In genomic region chr1:37717415-37718195, GRCm38 (mm10) we compare ENCODE assay signal across 20 mouse cellular contexts.
"Had no signal": no experiment of that assay in that cellular context is flagged by ENCODE, and none has a peak within 500 bp of the region (broad histone marks: within the 10 kb centered on the region; RNA-seq: fewer than 3 reads in every experiment).

No protein-coding gene starts in this region.

- H3K9ac ChIP-seq: intestine, embryonic 15.5 days; kidney, embryonic 15.5 days; limb, embryonic 12.5 days; liver, embryonic 12.5 days; liver, embryonic 15.5 days; lung, embryonic 15.5 days; midbrain, embryonic 12.5 days; midbrain, embryonic 15.5 days; neural tube, embryonic 12.5 days; neural tube, embryonic 15.5 days had no signal

- H3K4me2 ChIP-seq: intestine, embryonic 15.5 days; kidney, embryonic 15.5 days; limb, embryonic 12.5 days; liver, embryonic 12.5 days; liver, embryonic 15.5 days; midbrain, embryonic 12.5 days; midbrain, embryonic 15.5 days; neural tube, embryonic 12.5 days; neural tube, embryonic 15.5 days had no signal

- H3K36me3 ChIP-seq: intestine, embryonic 15.5 days; kidney, embryonic 15.5 days; limb, embryonic 12.5 days; liver, embryonic 12.5 days; liver, embryonic 15.5 days; lung, embryonic 15.5 days; midbrain, embryonic 12.5 days; midbrain, embryonic 15.5 days; neural tube, embryonic 12.5 days; neural tube, embryonic 15.5 days had no signal

- H3K4me3 ChIP-seq: intestine, embryonic 15.5 days; kidney, embryonic 15.5 days; limb, embryonic 12.5 days; liver, embryonic 12.5 days; liver, embryonic 15.5 days; midbrain, embryonic 12.5 days; midbrain, embryonic 15.5 days; neural tube, embryonic 12.5 days; neural tube, embryonic 15.5 days had no signal

- H3K9me3 ChIP-seq: intestine, embryonic 15.5 days; kidney, embryonic 15.5 days; limb, embryonic 12.5 days; liver, embryonic 12.5 days; liver, embryonic 15.5 days; lung, embryonic 15.5 days; midbrain, embryonic 12.5 days; midbrain, embryonic 15.5 days; neural tube, embryonic 12.5 days; neural tube, embryonic 15.5 days had no signal

- DNase-seq: kidney, adult 11 months; kidney, adult 8-10 months; kidney, postnatal 10 days; kidney, postnatal 36 days; liver; lung, postnatal 14 days; lung, postnatal 4 days; retina, postnatal 1 day; right cerebral cortex, postnatal 25 days; thymus, postnatal 25 days had no signal

- H3K27ac ChIP-seq: intestine, embryonic 15.5 days; kidney, embryonic 15.5 days; limb, embryonic 12.5 days; liver, embryonic 12.5 days; liver, embryonic 15.5 days; midbrain, embryonic 12.5 days; midbrain, embryonic 15.5 days; neural tube, embryonic 12.5 days; neural tube, embryonic 15.5 days had no signal

- ATAC-seq: intestine, embryonic 15.5 days; liver, embryonic 12.5 days; midbrain, embryonic 15.5 days had no signal
